Mouse (Mus musculus) brain, embryonic 14.5 days (tissue): ENCODE measurements around the gene Slc36a4. TPM values are rescaled to one million over a fixed set of nuclear protein-coding genes. Genes with fewer than 3 reads are reported as not detected.

Experiments
- DNase-seq: peaks from one replicate; pipeline ENCODE4 v3.0.0-alpha.2; 2011; ENCODE audit warnings: low read depth
- CTCF ChIP-seq: fragments of 200-500 bp; IDR thresholded peaks from 2 replicates; pipeline ENCODE4 v1.5.1; 2012; ENCODE audit warnings: inconsistent platforms, mild to moderate bottlenecking, moderate library complexity, borderline replicate concordance; ENCODE audit not compliant: insufficient read depth, insufficient read length; ENCODE audit errors: extremely low read depth
- POLR2A ChIP-seq: fragments of 200-500 bp; IDR thresholded peaks from 2 replicates; pipeline ENCODE4 v1.6.1; 2012; ENCODE audit warnings: mild to moderate bottlenecking, inconsistent platforms, borderline replicate concordance; ENCODE audit not compliant: poor library complexity, insufficient read depth, insufficient read length, severe bottlenecking; ENCODE audit errors: extremely low read depth
- polyA plus RNA-seq: library from polyadenylated mRNA; depleted of rRNA; stranded (reverse); fragments of >200 nt; gene quantifications from 2 replicates; pipeline ENCODE4 v1.2.3, GENCODE M21; 2012

Slc36a4 gene
- polyA plus RNA-seq, 1 experiment = 29.7 TPM

- no peak for TF ChIP-seq POLR2A
- no peak for DNase-seq
Observed at GRCm38 (mm10) chr9:15734056-15734866, 24.7 kb downstream of the Slc36a4 start.

GRCm38 (mm10) chr9:15734867-15735131 is 25.3 kb downstream of the Slc36a4 start:
- DNase-seq = no peak
- TF ChIP-seq CTCF = no peak
- no peak for TF ChIP-seq POLR2A

- TF ChIP-seq CTCF (no peak), POLR2A (no peak)
- no peak for DNase-seq
Observed at GRCm38 (mm10) chr9:15737522-15737921, 28.0 kb downstream of the Slc36a4 start.

DNA sequence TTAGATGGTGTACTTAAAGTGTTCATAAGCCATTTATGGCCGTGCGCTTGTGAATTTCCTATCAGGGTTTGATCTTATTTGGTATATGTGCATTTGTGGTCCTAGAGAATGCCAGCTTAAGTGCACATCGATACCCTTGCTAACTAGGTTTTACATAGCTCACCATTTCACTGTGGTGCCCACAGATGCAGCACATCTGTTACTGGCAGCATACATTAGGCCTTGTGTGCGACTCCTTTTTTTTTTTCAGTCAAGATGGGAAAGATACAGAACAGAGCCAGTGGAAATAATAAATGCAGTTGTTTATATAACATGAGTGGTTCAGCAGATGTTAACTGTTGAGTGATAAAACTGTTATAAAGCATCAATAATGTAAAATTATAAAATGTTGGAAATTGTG is 31.9 kb downstream of the Slc36a4 start:
- TF ChIP-seq POLR2A (no peak), CTCF (no peak)
- peak; percentile 18 for DNase-seq

DNA sequence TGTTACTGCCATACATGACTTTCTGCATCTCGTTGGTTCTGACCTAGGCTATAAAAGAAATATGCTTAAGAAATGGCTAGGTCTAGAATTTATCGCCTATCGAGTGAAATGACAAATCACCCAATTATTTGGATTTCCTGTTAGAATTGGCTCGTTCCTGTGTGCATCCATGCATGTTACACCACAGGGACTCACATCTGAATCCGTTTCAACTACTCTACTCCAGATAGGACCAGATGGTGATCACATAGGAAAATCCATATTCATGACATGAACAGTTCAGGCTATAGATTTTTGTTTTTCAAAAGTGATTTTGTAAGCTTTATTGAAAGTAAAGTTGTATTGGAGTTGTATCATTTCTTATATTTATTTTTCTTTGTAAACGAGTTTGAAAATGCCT is 32.4 kb downstream of the Slc36a4 start:
- no peak for TF ChIP-seq POLR2A
- no peak for TF ChIP-seq CTCF
- DNase-seq = peak; percentile 66

GRCm38 (mm10) chr9:15745985-15746607 is 36.6 kb downstream of the Slc36a4 start:
- TF ChIP-seq CTCF (no peak), POLR2A (no peak)
- peak; percentile 58 for DNase-seq

DNA sequence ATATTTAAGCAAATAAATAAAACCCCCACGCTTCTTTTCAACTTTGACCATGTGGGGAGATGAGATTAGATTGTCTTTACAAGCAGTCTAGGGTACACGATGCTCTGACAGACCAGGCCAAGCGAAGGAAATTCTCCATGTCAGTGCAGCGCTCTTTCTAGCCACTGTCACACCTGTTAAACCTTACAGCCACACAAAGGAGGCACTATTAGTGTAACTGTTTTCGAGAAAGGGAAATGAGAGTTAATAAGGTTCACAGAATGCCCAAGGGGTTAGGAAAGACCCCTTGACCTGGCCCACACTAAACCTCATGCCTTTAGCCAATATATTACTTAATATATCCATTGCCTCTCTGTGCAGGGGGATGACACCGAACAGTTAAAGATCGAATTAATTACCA is 37.1 kb downstream of the Slc36a4 start:
- no peak for DNase-seq
- TF ChIP-seq POLR2A = no peak
- no peak for TF ChIP-seq CTCF

DNA sequence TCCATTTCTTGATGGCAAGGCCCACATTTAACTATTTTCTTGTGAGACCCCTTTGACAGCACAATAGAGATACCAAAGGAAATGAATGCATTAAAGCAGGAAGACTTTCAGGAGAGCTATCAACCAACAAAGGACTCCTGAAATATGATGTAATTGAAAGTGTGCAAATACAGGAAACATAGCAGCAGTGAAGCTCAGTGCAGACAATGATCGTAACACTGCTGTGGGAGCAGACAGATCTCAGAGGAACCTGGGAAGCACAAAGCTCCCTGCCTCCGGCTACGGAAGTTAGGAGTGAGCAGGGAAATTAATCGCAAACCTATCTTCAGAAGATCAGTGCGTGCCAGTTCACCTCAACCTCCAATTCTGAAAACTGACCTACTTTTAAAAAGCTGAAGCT is 38.8 kb downstream of the Slc36a4 start:
- no peak for DNase-seq
- TF ChIP-seq POLR2A = no peak
- TF ChIP-seq CTCF = no peak

GRCm38 (mm10) chr9:15759318-15759717 is 49.8 kb downstream of the Slc36a4 start:
- DNase-seq = no peak
- TF ChIP-seq POLR2A = no peak
- TF ChIP-seq CTCF = no peak

DNA sequence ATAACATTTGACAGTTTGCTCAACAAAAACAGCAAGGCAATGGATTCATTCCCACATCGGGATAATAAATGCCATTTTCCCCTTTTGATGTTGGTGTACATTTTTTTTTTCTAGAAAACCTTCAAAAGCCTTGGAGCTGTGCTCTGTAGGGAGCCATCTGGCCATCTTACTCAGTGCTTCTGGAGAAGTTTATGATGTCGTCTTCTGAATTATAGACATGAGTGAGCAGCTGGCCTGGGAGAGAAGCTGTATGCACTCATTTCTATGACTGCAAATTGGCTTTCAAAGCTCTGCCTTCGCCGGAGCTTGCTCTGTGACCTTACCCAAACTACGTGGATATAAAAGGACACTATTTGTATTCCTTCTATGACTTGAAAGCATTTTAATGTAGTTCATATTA is 56.8 kb downstream of the Slc36a4 start:
- peak; percentile 42 for DNase-seq

GRCm38 (mm10) chr9:15766821-15767220 is 57.3 kb downstream of the Slc36a4 start:
- TF ChIP-seq POLR2A (no peak), CTCF (no peak)
- peak; percentile 25 for DNase-seq

More for the DNA sequence above, 56.8 kb downstream of the Slc36a4 start:
- TF ChIP-seq CTCF = no peak
- TF ChIP-seq POLR2A = no peak

DNA sequence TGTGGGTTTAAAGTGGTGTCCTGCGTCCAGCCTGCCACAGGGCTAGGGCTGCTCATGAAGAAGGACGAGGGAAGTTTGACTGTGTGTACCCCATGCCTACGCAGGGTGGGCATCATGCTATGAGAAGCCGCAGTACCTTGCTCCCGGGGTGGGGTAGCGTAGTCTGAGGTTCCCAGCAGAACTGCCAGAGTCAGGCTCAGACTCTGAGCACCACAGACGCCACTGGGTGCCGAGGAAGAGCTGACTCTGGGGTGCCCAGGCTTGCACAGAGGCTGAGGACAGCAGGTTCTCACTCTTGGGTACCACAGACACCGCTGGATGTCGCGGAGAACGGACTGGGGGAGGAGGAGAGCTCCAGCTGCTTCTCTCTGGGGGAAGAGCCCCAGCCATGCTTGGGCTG is 63.2 kb downstream of the Slc36a4 start:
- no peak for TF ChIP-seq CTCF
- no peak for TF ChIP-seq POLR2A

More for the DNA sequence above, 63.2 kb downstream of the Slc36a4 start:
- no peak for DNase-seq
